Mouse (Mus musculus) frontal cortex, postnatal 10 days (tissue): ENCODE results near the gene Olfr641.

Experiments
- DNase-seq, 2 experiments: peaks; one replicate each; pipeline ENCODE4 v3.0.0; 2022; ENCODE audit warnings: low spot score in 2 of 2, mixed read lengths in 1 of 2

Gene Olfr641

DNA sequence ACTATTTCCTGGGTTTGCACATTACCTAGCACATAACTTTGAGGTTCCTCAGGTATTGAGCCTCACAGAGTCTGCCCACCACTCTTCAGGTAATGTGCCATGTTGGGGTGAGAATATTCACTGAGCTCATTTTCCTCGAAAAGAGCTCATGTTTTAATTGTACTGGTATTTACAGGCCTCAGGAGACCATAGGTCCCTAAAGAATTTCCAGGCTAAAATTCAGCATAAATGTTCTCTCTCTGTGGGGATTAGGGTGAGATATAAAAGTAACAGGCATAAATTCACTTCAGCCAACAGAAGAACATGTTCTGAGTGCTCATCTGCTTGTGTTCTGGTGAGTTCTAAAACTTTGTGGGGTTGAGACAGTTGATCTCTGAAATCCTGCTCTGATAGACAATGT, at the start of gene Olfr641:
Olfr641 (plus strand) TSS at position 301 of the 400 bp plus-strand sequence.
- no peak for DNase-seq

DNA sequence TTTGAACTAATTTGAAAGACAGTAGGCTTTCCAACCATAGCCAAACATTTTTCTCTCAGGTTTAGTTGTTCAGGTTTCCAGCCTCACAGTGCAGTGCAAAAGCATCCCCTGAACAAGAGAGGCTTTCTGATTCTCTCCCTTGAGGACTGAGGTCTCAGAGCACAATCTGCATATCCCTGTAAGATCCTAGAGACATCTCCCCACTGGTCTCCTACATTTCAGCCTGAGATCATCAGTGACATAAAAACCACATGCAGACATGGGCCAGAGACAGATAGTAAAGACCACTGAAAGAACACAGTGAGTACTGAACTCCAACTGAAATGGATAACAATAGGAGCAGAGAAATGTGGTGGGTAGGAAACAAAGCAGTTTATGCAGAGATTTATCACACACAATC, 36.8 kb upstream of the Olfr641 start, which contains the start of gene Olfr638:
Olfr638 (plus strand) TSS at position 301 of the 400 bp plus-strand sequence.
- DNase-seq, result no peak

DNA sequence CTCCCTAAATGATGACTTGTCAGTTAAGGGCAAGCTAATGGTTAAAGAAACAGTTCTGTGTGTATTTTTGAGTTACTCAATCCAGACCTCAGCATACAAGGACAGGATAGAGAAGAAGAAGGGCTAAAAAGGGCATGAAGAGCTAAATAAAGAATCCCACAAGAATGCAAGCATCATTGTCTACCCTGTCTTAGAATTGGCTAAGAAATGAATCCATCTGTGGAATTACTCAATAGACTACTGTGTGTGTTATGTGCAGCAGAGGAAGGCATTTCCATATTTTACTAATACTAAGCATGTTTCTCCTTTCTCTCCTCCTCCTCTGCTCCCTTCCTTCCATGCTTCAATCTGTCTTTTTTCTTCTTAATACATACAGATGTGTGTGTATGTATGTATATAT, 36.1 kb upstream of the Olfr641 start:
- DNase-seq, result no peak

DNA sequence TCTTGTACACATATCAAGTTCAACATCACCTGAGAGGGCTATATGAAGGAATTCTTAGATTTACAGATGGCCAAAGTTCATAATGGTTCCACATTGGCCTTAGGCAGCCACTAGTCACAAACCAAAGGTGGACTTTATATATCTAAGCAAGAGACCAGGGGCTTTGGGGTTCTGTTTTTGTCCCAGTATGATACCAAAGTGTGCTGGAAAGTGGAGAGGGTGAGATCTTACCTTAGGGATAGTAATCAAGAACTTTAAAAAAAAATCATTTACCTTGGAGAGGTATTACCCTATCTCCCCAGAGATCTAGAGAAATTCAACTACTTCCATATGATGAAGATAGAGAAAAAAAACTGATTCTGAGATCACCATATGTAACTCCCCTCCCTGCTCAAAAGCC, 18.0 kb upstream of the Olfr641 start, which contains the start of gene Olfr639:
Olfr639 (minus strand) TSS at position 101 of the 400 bp plus-strand sequence.
- no peak for DNase-seq

DNA sequence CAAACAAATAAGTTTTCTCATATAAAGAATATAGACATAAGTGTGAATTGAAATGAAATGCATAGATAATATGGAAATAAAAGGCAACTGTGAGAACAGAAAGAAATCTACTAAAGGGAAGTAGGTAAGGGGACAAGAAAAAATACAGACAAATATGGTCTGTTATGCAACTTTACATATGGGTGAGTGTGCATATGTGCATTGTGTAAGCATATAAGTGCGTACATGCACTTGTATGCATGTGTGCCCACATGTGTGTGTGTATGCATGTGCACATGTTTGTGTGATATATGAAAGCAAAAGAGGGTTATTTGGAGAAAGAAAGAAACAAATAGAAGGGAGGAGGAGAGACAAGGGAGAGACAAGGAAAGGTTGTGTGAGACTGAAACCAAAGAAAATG, 16.3 kb upstream of the Olfr641 start:
- no peak for DNase-seq

DNA sequence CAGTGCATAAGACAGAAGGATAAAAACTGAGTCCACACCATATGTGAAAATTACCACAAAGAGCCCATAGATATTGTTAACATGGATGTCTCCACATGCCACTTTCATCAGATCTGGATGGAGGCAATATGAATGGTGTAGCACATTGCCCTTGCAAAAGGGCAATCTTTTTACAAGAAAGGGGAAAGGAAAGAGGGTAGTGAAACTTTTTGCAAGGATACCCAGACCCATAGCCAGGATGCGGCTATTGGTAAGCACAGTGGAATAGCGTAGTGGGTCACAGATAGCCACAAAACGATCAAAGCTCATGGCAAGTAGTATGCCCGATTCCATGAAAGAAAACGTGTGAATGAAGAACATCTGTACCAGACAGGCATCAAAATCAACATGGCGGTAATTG, 13.6 kb upstream of the Olfr641 start:
- DNase-seq, result no peak

DNA sequence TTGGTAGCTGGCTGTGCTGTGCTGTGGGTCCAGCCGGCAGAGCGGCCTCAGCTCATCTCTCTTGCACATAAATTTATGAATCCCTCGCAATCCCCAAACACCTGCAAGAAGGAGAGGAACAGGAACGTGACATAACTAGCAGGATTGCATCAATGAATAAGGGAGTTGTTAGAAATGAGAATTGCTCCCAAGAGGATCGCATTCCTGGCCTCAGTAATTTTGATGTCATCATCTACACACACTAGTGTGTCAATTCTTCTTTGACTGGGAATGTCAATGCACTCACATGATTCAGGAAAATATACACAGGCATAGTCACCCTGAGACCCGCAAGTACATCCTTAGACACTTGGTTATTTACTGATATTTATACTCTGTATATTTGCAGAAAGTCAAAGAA, 9.8 kb upstream of the Olfr641 start, which contains the start of gene Olfr640:
Olfr640 (minus strand) TSS at position 101 of the 400 bp plus-strand sequence.
- no peak for DNase-seq

DNA sequence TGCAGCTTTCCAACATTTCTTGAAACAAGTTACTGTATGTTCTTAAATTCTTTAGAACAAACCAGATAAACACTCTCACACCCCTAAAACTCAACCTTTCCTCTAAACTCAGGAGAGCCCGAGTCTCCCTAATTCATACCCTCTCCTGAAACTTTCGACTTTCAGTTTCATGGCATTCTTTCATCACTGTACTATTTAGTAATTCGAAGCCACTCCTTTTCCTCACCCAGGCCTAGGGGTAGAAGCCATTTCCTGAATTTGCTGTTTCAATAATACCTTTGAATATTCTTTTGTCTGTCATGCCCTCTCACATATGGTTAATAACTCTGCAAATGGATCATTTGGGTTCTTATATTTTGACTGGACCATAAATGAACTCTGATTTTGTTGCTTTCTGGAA, 8.3 kb upstream of the Olfr641 start:
- no peak for DNase-seq

DNA sequence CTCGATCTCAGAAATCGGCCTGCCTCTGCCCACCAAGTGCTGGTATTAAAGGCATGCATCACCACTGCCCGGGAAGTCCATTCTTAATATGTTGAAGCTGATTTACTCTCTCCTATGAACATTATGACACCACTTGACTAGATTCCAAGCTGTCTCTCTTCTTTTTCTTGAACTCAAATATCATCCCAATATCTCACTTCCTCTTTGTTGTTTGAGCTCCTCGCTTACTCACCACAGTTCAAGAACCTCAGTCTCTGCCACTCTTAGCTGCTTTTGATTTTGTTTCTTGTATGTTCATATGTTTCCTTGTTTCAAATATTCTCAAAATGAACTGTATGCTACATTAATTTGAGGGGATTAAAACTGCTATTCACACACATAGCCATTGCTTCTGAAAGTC, 15.5 kb downstream of the Olfr641 start:
- DNase-seq, result no peak

DNA sequence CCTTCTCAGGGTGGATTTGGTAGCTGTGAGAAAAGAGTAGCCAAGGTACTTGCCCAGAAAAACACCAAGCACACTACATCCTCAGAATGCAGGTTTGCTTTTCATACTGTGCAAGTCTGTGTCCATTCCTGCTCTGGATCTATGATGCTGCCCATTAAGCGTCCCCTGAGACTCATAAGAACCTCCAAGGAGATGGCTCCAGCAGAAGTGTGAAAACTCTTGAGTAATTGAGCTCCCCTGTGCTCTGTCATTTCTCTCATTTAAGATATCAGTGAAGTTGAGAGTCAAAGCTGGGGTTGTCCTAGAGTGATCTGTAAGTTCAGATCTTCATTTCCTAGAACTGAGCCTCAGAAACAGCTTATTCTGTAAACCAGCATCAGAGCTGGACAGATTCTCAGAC, 17.3 kb downstream of the Olfr641 start, which contains the start of gene Olfr642:
Olfr642 (minus strand) TSS at position 101 of the 400 bp plus-strand sequence.
- DNase-seq, result no peak

DNA sequence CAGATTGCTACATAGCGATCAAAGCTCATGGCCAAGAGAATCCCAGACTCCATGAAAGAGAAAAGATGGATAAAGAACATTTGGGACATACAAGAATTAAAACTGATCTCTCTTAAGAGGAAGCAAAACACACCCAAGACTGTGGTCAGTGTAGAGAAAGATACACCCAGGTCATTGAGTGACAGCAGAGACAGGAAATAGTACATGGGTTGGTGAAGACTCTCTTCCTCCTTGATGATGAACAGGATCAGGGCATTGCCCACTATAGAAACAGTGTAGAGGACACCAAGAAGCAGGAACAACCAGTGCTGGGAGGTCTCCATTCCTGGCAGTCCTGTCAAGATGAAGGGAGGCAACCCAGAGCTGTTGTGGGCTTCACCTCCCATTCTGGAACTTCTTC, 24.0 kb downstream of the Olfr641 start:
- no peak for DNase-seq

DNA sequence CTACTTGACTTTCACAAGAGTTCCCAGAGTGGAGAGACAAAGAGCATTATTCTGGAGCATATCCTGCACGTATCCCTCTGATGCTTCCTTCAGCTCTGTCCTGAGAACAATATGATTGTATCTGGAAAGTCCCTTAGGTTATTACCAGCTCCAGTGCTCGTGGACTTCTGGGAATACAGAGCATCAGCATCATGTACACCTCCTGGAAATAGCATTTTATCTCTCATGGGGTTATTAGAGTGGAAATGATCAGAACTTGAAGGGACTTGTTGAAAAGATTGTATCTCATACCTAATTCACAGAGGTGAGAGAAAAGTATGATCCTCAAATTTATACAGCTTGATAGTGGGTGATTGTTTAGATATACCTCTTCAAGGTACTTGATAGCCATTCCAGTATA, 26.1 kb downstream of the Olfr641 start, which contains the start of gene 4930516K23Rik:
4930516K23Rik (minus strand) TSS at position 101 of the 400 bp plus-strand sequence.
- no peak for DNase-seq

DNA sequence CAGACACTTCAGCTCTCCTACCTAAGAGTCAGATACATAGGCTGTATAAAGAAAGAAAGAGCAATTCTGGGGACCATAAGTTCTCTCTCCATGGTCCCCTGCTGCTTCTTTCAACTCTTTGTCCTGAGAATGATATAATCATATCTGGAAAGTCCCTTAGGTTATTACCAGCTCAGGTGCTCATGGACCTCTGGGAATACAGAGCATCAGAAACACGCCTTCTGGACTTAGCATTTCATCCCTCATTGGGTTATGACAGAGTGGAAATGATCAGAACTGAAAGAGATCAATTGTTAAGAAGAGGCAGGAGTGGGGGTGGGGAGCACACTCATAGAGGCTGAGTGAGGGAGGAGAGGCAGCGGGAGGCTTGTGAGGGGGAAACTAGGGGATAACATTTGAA, 36.5 kb downstream of the Olfr641 start, which contains the start of gene Olfr644:
Olfr644 (minus strand) TSS at position 101 of the 400 bp plus-strand sequence.
- no peak for DNase-seq

DNA sequence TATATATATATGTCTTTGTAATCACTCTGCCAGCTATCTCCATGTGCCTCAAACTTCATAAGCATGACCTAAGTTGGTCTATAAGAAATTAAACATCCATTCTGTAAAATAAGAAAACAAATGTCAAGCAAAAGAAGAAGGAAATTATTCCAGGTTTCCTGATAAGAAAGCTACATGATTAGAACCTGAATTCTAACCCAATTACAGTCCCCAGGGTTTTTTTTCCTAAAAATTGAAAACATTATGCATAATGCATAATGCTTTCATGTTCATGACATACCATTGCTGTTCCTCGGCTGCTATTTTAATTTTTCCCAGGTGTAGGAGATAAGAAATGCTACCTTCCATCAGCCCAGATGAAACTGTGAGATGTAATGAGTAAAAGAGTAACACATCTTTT, 50.1 kb downstream of the Olfr641 start, which contains the start of gene Olfr645:
Olfr645 (minus strand) TSS at position 101 of the 400 bp plus-strand sequence.
- no peak for DNase-seq
